Mouse (Mus musculus): ENCODE measurements around the gene Slc22a17.

- TF ChIP-seq CTCF (IDR thresholded peaks at IDR 0.05; ENCODE audit: borderline replicate concordance, extremely low read depth, insufficient read depth, insufficient read length) (no peak), POLR2A (IDR thresholded peaks at IDR 0.05; ENCODE audit: borderline replicate concordance, extremely low read depth, insufficient read depth, insufficient read length, poor library complexity, severe bottlenecking) (no peak)
Observed at GRCm38 (mm10) chr14:54892200-54892599, 20.7 kb downstream of the Slc22a17 start, which contains the start of gene Pabpn1.

Data from brain, embryonic 14.5 days (tissue).